Mouse (Mus musculus) stomach, postnatal 0 days (tissue): ENCODE data around the gene Epm2aip1.
A peak's percentile ranks its signal among the peaks of the same experiment; 100 is the strongest.

ENCODE experiments used
- CTCF ChIP-seq: IDR thresholded peaks from 2 replicates; pipeline ENCODE4 v1.5.1; 2016; ENCODE audit warnings: antibody characterized with exemption, low read depth, mild to moderate bottlenecking, moderate library complexity
- EP300 ChIP-seq: optimal IDR thresholded peaks from 2 replicates; pipeline ENCODE3; 2016; ENCODE audit warnings: antibody characterized with exemption

- TF ChIP-seq CTCF: peak; percentile 62
- no peak for TF ChIP-seq EP300
These were observed 24.0 kb upstream of the Epm2aip1 start for GRCm38 (mm10) chr9:111247682-111248246.
